ENCODE assay signal across 8 mouse cellular contexts in genomic region chr3:66985539-66986286, GRCm38 (mm10). TPM values are rescaled to one million over a fixed set of nuclear protein-coding genes. Genes with fewer than 3 reads are reported as not detected.
DNase-seq lines count a peak whose midpoint lies in the region; ATAC-seq lines count a peak whose summit lies in the region.

No protein-coding gene starts in this region.

- peaks cover 12% of the 10 kb centered on the region for H3K27me3 ChIP-seq in embryonic facial prominence, embryonic 12.5 days
- peaks cover 18% of the 10 kb centered on the region; the same call in 1 of the 2 replicates for H3K27me3 ChIP-seq in limb, embryonic 10.5 days (ENCODE audit: low read depth, poor library complexity, severe bottlenecking)
- H3K27me3 ChIP-seq in midbrain, embryonic 12.5 days: peaks cover 22% of the 10 kb centered on the region

- peak; percentile 91 for DNase-seq in 3134 (ENCODE audit: extremely low read depth, insufficient read length, low spot score)
- DNase-seq in adrenal gland, postnatal 14 days: peak; percentile 84
- DNase-seq in heart, adult 11 months: peak; percentile 96
- DNase-seq in kidney, adult 18-20 months: peak; percentile 85
- peak; percentile 94 for DNase-seq in limb, embryonic 10.5 days (ENCODE audit: low spot score)
- DNase-seq in spleen, adult 12 weeks (ENCODE audit: low spot score): peak; percentile 56

- H3K9me3 ChIP-seq in embryonic facial prominence, embryonic 12.5 days: no peaks in the 10 kb centered on the region
- H3K9me3 ChIP-seq in limb, embryonic 10.5 days (replicated peaks): no peaks in the 10 kb centered on the region
- no peaks in the 10 kb centered on the region for H3K9me3 ChIP-seq in midbrain, embryonic 12.5 days

- peak overlapping the region; percentile 80 for H3K9ac ChIP-seq in embryonic facial prominence, embryonic 12.5 days
- H3K9ac ChIP-seq in midbrain, embryonic 12.5 days (replicated peaks): peak overlapping the region; percentile 84

- WGBS in embryonic facial prominence, embryonic 12.5 days: under 1% methylated on average over 60 of the region's 60 CpGs
- WGBS in limb, embryonic 10.5 days: under 1% methylated on average over 60 of the region's 60 CpGs
- WGBS in midbrain, embryonic 12.5 days: 0% methylated on average over 60 of the region's 60 CpGs

- H3K36me3 ChIP-seq in embryonic facial prominence, embryonic 12.5 days: no peaks in the 10 kb centered on the region
- H3K36me3 ChIP-seq in limb, embryonic 10.5 days: no peaks in the 10 kb centered on the region
- no peaks in the 10 kb centered on the region for H3K36me3 ChIP-seq in midbrain, embryonic 12.5 days

- H3K4me2 ChIP-seq in embryonic facial prominence, embryonic 12.5 days (replicated peaks): peak overlapping the region; percentile 69
- peak overlapping the region; percentile 82 for H3K4me2 ChIP-seq in midbrain, embryonic 12.5 days (replicated peaks)

- ATAC-seq in embryonic facial prominence, embryonic 12.5 days (ENCODE audit: insufficient number of reproducible peaks, insufficient read depth, low FRiP score, low TSS enrichment): peak; percentile 92
- ATAC-seq in midbrain, embryonic 12.5 days (ENCODE audit: low FRiP score, low read depth): peak; percentile 93

- H3K4me3 ChIP-seq in embryonic facial prominence, embryonic 12.5 days: peak overlapping the region; percentile 72
- peak overlapping the region; percentile 85 for H3K4me3 ChIP-seq in limb, embryonic 10.5 days
- peak overlapping the region; percentile 78 for H3K4me3 ChIP-seq in midbrain, embryonic 12.5 days

- peak overlapping the region; percentile 66 for H3K27ac ChIP-seq in embryonic facial prominence, embryonic 12.5 days
- peak overlapping the region; percentile 99 for H3K27ac ChIP-seq in limb, embryonic 10.5 days
- peak overlapping the region; percentile 68 for H3K27ac ChIP-seq in midbrain, embryonic 12.5 days (replicated peaks)

- peaks cover 17% of the 10 kb centered on the region; the same call in 1 of the 2 replicates for H3K4me1 ChIP-seq in embryonic facial prominence, embryonic 12.5 days
- peaks cover 21% of the 10 kb centered on the region for H3K4me1 ChIP-seq in limb, embryonic 10.5 days
- peaks cover 26% of the 10 kb centered on the region for H3K4me1 ChIP-seq in midbrain, embryonic 12.5 days

RNA-seq across cellular contexts. Expression of gene Shox2, which starts 4.1 kb away (rescaled TPM):
- 1.5 and 2.2 TPM in 2 replicates for total RNA-seq in adrenal gland, postnatal 14 days (2021)
- polyA plus RNA-seq in embryonic facial prominence, embryonic 12.5 days (2016; fragmentation: Nextera tagmentation; extraction: Ambion mirVana): 31.6 and 38.4 TPM in 2 replicates
- polyA plus RNA-seq in limb, embryonic 10.5 days (2016; fragmentation: Nextera tagmentation; extraction: Ambion mirVana): 101 and 131 TPM in 2 replicates
- 97.5 and 111 TPM in 2 replicates for polyA plus RNA-seq in midbrain, embryonic 12.5 days (2016; fragmentation: Nextera tagmentation; extraction: Ambion mirVana)

RNA-seq across cellular contexts. Expression of gene Rsrc1, which starts 4.5 kb away (rescaled TPM):
- total RNA-seq in adrenal gland, postnatal 14 days (2021): 26.3 and 31.2 TPM in 2 replicates
- polyA plus RNA-seq in embryonic facial prominence, embryonic 12.5 days (2016; fragmentation: Nextera tagmentation; extraction: Ambion mirVana): 47.3 and 48.2 TPM in 2 replicates
- 54.6 and 54.7 TPM in 2 replicates for polyA plus RNA-seq in limb, embryonic 10.5 days (2016; fragmentation: Nextera tagmentation; extraction: Ambion mirVana)
- polyA plus RNA-seq in midbrain, embryonic 12.5 days (2016; fragmentation: Nextera tagmentation; extraction: Ambion mirVana): 54.1 and 57.9 TPM in 2 replicates

Comparison
In these comparisons a context has a peak if more than half of its experiments do, and no peak if none do; other contexts are left out.
1. Peak in every context shown above with its lines: DNase-seq, ATAC-seq, H3K4me3 ChIP-seq and H3K27ac ChIP-seq.